Mouse (Mus musculus) right cerebral cortex, postnatal 10 days (tissue): ENCODE measurements around the gene Hist1h2ab.

Experiments
- DNase-seq, 2 experiments: peaks; one replicate each; pipeline ENCODE4 v3.0.0; 2021; ENCODE audit warnings: low spot score in 2 of 2

Hist1h2ab gene

GRCm38 (mm10) chr13:23737091-23737490, 13.8 kb upstream of the Hist1h2ab start:
- no peak for DNase-seq

- no peak for DNase-seq
These were observed 12.9 kb upstream of the Hist1h2ab start for GRCm38 (mm10) chr13:23738041-23738440.

GRCm38 (mm10) chr13:23738677-23739068, 12.3 kb upstream of the Hist1h2ab start, which contains the start of gene Hist1h1c:
Gene Hist1h1c, plus strand, starts transcription at chr13:23738808.
- peak; percentile 93 to 94 for DNase-seq

GRCm38 (mm10) chr13:23739069-23739921, 11.6 kb upstream of the Hist1h2ab start:
- peak; percentile 97 to 98 for DNase-seq

- DNase-seq: no peak
These were observed 11.0 kb upstream of the Hist1h2ab start for GRCm38 (mm10) chr13:23739922-23740252.

- no peak for DNase-seq
These were observed 10.6 kb upstream of the Hist1h2ab start for GRCm38 (mm10) chr13:23740256-23740840.

GRCm38 (mm10) chr13:23740910-23741309, 10.0 kb upstream of the Hist1h2ab start:
- DNase-seq: no peak

GRCm38 (mm10) chr13:23742007-23742406, 8.9 kb upstream of the Hist1h2ab start:
- peak in 1 of 2 experiments; percentile 3 for DNase-seq

GRCm38 (mm10) chr13:23743215-23743614, 7.7 kb upstream of the Hist1h2ab start:
- DNase-seq: no peak

- no peak for DNase-seq
These were observed 7.0 kb upstream of the Hist1h2ab start for GRCm38 (mm10) chr13:23743963-23744362.

- no peak for DNase-seq
These were observed 6.2 kb upstream of the Hist1h2ab start for GRCm38 (mm10) chr13:23744421-23745380.

- peak; percentile 92 to 94 for DNase-seq
These were observed 5.4 kb upstream of the Hist1h2ab start, which contains the start of gene Hist1h3c for GRCm38 (mm10) chr13:23745381-23746161. Gene Hist1h3c, minus strand, starts transcription at chr13:23745602.

GRCm38 (mm10) chr13:23746201-23747080, 4.5 kb upstream of the Hist1h2ab start, which contains the start of gene Hist1h2bb:
Gene Hist1h2bb, plus strand, starts transcription at chr13:23746734.
- peak; percentile 64 to 80 for DNase-seq

- DNase-seq: no peak
These were observed 3.6 kb upstream of the Hist1h2ab start for GRCm38 (mm10) chr13:23747081-23747891.

GRCm38 (mm10) chr13:23747892-23748288, 3.0 kb upstream of the Hist1h2ab start:
- DNase-seq: no peak

GRCm38 (mm10) chr13:23749563-23750121, 1.3 kb upstream of the Hist1h2ab start:
- no peak for DNase-seq

GRCm38 (mm10) chr13:23751478-23751956, 591 bp downstream of the Hist1h2ab start:
- no peak for DNase-seq

GRCm38 (mm10) chr13:23752067-23752741, 1.3 kb downstream of the Hist1h2ab start, which contains the start of gene Hist1h3b:
Gene Hist1h3b, plus strand, starts transcription at chr13:23752267.
- peak; percentile 96 for DNase-seq
